Mouse (Mus musculus) Muller cell, postnatal 12 days (primary cell): ENCODE data around the gene Gm28553.
"Not testable (repeated sequence)": the region's sequence is repeated elsewhere in the genome, so short reads cannot be mapped to it uniquely, and the experiment has no call there.

Source experiments
- DNase-seq: peaks from one replicate; pipeline ENCODE4 v3.0.0-alpha.2; 2015; ENCODE audit errors: inconsistent ontology term

Gm28553 gene

DNA sequence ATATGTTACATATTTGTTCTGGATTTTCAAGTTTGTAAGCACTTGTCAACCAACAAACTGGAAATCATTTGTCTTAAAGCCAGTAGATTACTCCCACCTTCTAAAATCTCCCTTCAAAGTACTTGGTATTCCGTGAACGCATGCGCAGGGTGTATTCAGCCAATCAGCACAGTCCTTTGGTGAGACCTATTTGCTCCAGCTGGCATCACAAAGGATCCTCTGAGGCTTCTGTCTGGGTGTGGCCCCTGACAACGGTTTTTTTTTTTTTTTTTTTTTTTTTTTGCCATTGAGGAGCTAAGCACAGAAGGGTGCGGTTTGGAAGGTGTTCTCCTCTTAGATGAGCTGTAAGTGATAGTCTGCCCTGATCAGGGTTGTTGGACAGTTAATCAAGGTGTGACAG, at the start of gene Gm28553:
TSS of gene Gm28553 (plus strand) at position 301 of the 400 bp plus-strand sequence.
- not testable (repeated sequence) for DNase-seq
